Mouse (Mus musculus) kidney, postnatal 0 days (tissue): ENCODE results near the gene Prop1. TPM values are rescaled to one million over a fixed set of nuclear protein-coding genes. Genes with fewer than 3 reads are reported as not detected.

Experiments used
- ATAC-seq: fragments of 200-750 bp; cut with Nextera tagmentation; replicated peaks from 2 replicates; pipeline ENCODE4 v1.8.0; 2017; ENCODE audit warnings: low read depth, moderate number of reproducible peaks, moderate TSS enrichment, moderate library complexity; ENCODE audit not compliant: low FRiP score
- DNase-seq: peaks from one replicate; pipeline ENCODE4 v3.0.0-alpha.2; 2016; ENCODE audit warnings: low spot score
- H3K27ac ChIP-seq: fragments of 300-500 bp; sonication (generic); 2 replicates; pipeline ENCODE4 v1.5.1; 2014; ENCODE audit warnings: mild to moderate bottlenecking
- H3K27me3 ChIP-seq: fragments of 300-500 bp; sonication (generic); 2 replicates; pipeline ENCODE4 v1.6.1; 2014; ENCODE audit warnings: low read length, mixed read lengths; ENCODE audit not compliant: insufficient read depth
- H3K36me3 ChIP-seq: fragments of 300-500 bp; sonication (generic); 2 replicates; pipeline ENCODE4 v1.6.1; 2014; ENCODE audit warnings: low read length, mixed read lengths; ENCODE audit not compliant: insufficient read depth
- H3K4me1 ChIP-seq: fragments of 300-500 bp; sonication (generic); replicated peaks from 2 replicates; pipeline ENCODE4 v1.6.1; 2014; ENCODE audit warnings: antibody characterized with exemption, low read length, mixed read lengths; ENCODE audit not compliant: insufficient read depth
- H3K4me2 ChIP-seq: fragments of 300-500 bp; sonication (generic); 2 replicates; pipeline ENCODE4 v1.6.1; 2014; ENCODE audit warnings: mild to moderate bottlenecking, low read length, moderate library complexity, mixed read lengths
- H3K4me3 ChIP-seq: fragments of 300-500 bp; sonication (generic); replicated peaks from 2 replicates; pipeline ENCODE4 v1.5.1; 2014; ENCODE audit warnings: low read depth, low read length
- H3K9ac ChIP-seq: fragments of 300-500 bp; sonication (generic); 2 replicates; pipeline ENCODE4 v1.6.1; 2014; ENCODE audit warnings: low read depth, low read length
- H3K9me3 ChIP-seq: fragments of 300-500 bp; sonication (generic); replicated peaks from 2 replicates; pipeline ENCODE4 v1.6.1; 2016; ENCODE audit warnings: low read length, inconsistent platforms, mixed read lengths
- CTCF ChIP-seq: IDR thresholded peaks from 2 replicates; pipeline ENCODE4 v1.5.1; 2016; ENCODE audit warnings: antibody characterized with exemption, low read depth, mild to moderate bottlenecking, moderate library complexity
- WGBS: fragments of 180-500 bp; shearing (Covaris S2); extraction: QIAGEN DNeasy Blood & Tissue Kit; methylation state at CpG from one replicate; pipeline ENCODE4 v1.1.7; 2014; 5-methylcytosine and 5-hydroxymethylcytosine counted together
- polyA plus RNA-seq: library from polyadenylated mRNA; unstranded; fragments of >200 nt; fragmentation: Nextera tagmentation; extraction: Ambion mirVana; gene quantifications from 2 replicates; pipeline ENCODE4 v1.2.1, GENCODE M21; 2015

Gene Prop1
- not detected in 2 replicates for polyA plus RNA-seq

- ATAC-seq, result no peak
Observed at GRCm38 (mm10) chr11:50953665-50954064, at the start of gene Prop1. Gene Prop1, minus strand, starts transcription at chr11:50953765.

GRCm38 (mm10) chr11:51003296-51003695 is 49.7 kb upstream of the Prop1 start, which contains the start of gene Olfr51:
Gene Olfr51, plus strand, starts transcription at chr11:51003596.
- Histone ChIP-seq H3K4me2 (no peak within 1 kb of the TSS), H3K9me3 (no peaks in the 10 kb centered on the region), H3K9ac (no peak within 1 kb of the TSS), H3K36me3 (no peaks in the 10 kb centered on the region), H3K27me3 (no peaks in the 10 kb centered on the region), H3K27ac (no peak within 1 kb of the TSS), H3K4me3 (no peak within 1 kb of the TSS), H3K4me1 (no peaks in the 10 kb centered on the region)
- DNase-seq (no peak), ATAC-seq (no peak)
- TF ChIP-seq CTCF, result no peak
- WGBS, result 83% methylated on average over 5 of the region's 5 CpGs

More at GRCm38 (mm10) chr11:50953665-50954064, at the start of gene Prop1:
- Histone ChIP-seq H3K27ac (no peak within 1 kb of the TSS), H3K9ac (no peak within 1 kb of the TSS), H3K36me3 (no peaks in the 10 kb centered on the region), H3K4me3 (no peak within 1 kb of the TSS), H3K4me1 (no peaks in the 10 kb centered on the region), H3K9me3 (no peaks in the 10 kb centered on the region), H3K27me3 (no peaks in the 10 kb centered on the region), H3K4me2 (0 out of 2 replicates have a peak within 1 kb of the TSS, but pooled peaks have one; percentile 25)
- no peak for DNase-seq
- no peak for TF ChIP-seq CTCF
- WGBS, result 69% methylated on average over 6 of the region's 6 CpGs

DNA sequence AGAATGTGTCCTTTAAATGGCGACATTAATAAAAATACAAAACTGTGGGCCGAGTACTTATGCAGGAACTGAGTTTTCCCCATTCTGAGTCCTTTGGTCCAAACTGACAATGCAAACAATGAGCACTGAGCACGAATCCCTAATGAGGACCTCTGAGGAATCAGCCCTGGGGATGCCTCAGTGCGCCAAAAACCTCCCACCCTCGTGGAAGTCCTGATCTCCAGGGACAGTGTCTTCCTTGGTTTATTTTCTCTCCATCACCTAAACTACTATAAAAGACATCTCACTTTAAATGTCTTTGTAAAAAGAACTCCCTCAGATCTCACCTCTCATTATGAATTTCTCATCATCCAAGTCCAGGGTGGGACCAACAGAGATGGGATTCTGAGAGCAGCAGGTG is 28.1 kb upstream of the Prop1 start, which contains the start of gene Olfr1377:
Gene Olfr1377, plus strand, starts transcription at position 301 of the 400 bp plus-strand sequence.
- no peaks in the 10 kb centered on the region for H3K27me3 ChIP-seq
- WGBS, result 65% methylated on average over 5 of the region's 5 CpGs
- H3K4me2 ChIP-seq, result no peak within 1 kb of the TSS
- no peaks in the 10 kb centered on the region for H3K36me3 ChIP-seq
- no peak within 1 kb of the TSS for H3K27ac ChIP-seq
- H3K9me3 ChIP-seq, result no peaks in the 10 kb centered on the region
- no peak for TF ChIP-seq CTCF
- no peak within 1 kb of the TSS for H3K4me3 ChIP-seq
- no peak within 1 kb of the TSS for H3K9ac ChIP-seq
- no peak for ATAC-seq
- DNase-seq, result no peak
- H3K4me1 ChIP-seq, result no peaks in the 10 kb centered on the region

DNA sequence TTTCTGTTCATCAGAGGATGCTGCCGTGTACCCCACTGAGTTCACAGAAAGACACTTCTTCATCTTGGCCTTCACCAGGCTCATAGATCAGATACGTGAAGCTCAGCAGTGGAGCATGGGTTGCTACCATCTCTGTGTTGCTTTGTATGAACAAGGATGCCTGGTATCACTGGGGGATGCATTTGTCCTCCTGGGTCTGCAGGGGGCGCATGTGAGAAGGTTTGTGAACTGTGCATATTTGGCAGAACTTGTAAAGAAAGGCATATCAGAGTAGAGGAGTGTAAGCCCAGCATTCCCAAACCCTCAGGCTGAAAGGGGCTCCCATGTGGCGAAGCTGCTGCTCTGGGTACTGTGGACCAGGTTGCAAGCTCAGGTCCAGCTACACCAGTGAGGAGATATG is 23.7 kb upstream of the Prop1 start:
- Histone ChIP-seq H3K36me3 (no peaks in the 10 kb centered on the region), H3K9me3 (no peaks in the 10 kb centered on the region), H3K4me3 (no peak overlapping the region), H3K9ac (no peak overlapping the region), H3K4me1 (no peaks in the 10 kb centered on the region), H3K4me2 (no peak overlapping the region), H3K27ac (no peak overlapping the region), H3K27me3 (no peaks in the 10 kb centered on the region)
- DNase-seq, result no peak
- TF ChIP-seq CTCF, result peak; percentile 32; the same call in 1 of the 2 replicates
- 77% methylated on average over 4 of the region's 4 CpGs for WGBS
- ATAC-seq, result no peak

GRCm38 (mm10) chr11:50966230-50966629 is 12.7 kb upstream of the Prop1 start, which contains the start of gene Olfr1378:
Gene Olfr1378, plus strand, starts transcription at chr11:50966530.
- ATAC-seq (no peak), DNase-seq (no peak)
- WGBS, result 87% methylated on average over 11 of the region's 11 CpGs
- no peaks in the 10 kb centered on the region for H3K36me3 ChIP-seq
- no peak for TF ChIP-seq CTCF
- H3K9me3 ChIP-seq, result no peaks in the 10 kb centered on the region
- no peak within 1 kb of the TSS for H3K27ac ChIP-seq
- H3K27me3 ChIP-seq, result no peaks in the 10 kb centered on the region
- H3K4me3 ChIP-seq, result no peak within 1 kb of the TSS
- no peaks in the 10 kb centered on the region for H3K4me1 ChIP-seq
- no peak within 1 kb of the TSS for H3K9ac ChIP-seq
- no peak within 1 kb of the TSS for H3K4me2 ChIP-seq

GRCm38 (mm10) chr11:50964886-50965285 is 11.3 kb upstream of the Prop1 start:
- Histone ChIP-seq H3K4me3 (no peak overlapping the region), H3K36me3 (no peaks in the 10 kb centered on the region), H3K27me3 (no peaks in the 10 kb centered on the region), H3K9ac (no peak overlapping the region), H3K9me3 (no peaks in the 10 kb centered on the region), H3K4me2 (no peak overlapping the region), H3K27ac (no peak overlapping the region), H3K4me1 (no peaks in the 10 kb centered on the region)
- TF ChIP-seq CTCF, result no peak
- no peak for ATAC-seq
- 65% methylated on average over 2 of the region's 2 CpGs for WGBS
- peak; percentile 42 for DNase-seq

GRCm38 (mm10) chr11:50952290-50952689 is 1.3 kb downstream of the Prop1 start:
- DNase-seq, result peak; percentile 64
- no peak overlapping the region for H3K27ac ChIP-seq
- H3K4me1 ChIP-seq, result no peaks in the 10 kb centered on the region
- peak overlapping the region; percentile 25; the same call in 1 of the 2 replicates for H3K4me2 ChIP-seq
- no peak; the same call in 1 of the 2 replicates for ATAC-seq
- H3K27me3 ChIP-seq, result no peaks in the 10 kb centered on the region
- no peak for TF ChIP-seq CTCF
- no peak overlapping the region for H3K9ac ChIP-seq
- WGBS, result 19% methylated on average over 14 of the region's 14 CpGs
- H3K36me3 ChIP-seq, result no peaks in the 10 kb centered on the region
- no peaks in the 10 kb centered on the region for H3K9me3 ChIP-seq
- H3K4me3 ChIP-seq, result no peak overlapping the region
